Mouse (Mus musculus) CD8-positive naive resting alpha-beta T cell, adult 2 months (primary cell): Measurements from ENCODE around the gene Rpia.

Experiments used
- DNase-seq, 2 experiments: peaks; one replicate each; pipeline ENCODE4 v3.0.0; 2022; ENCODE audit warnings: low read depth in 2 of 2, low spot score in 2 of 2

Gene Rpia

GRCm38 (mm10) chr6:70751898-70752273 lies 40.1 kb downstream of the Rpia start:
- DNase-seq = no peak

DNA sequence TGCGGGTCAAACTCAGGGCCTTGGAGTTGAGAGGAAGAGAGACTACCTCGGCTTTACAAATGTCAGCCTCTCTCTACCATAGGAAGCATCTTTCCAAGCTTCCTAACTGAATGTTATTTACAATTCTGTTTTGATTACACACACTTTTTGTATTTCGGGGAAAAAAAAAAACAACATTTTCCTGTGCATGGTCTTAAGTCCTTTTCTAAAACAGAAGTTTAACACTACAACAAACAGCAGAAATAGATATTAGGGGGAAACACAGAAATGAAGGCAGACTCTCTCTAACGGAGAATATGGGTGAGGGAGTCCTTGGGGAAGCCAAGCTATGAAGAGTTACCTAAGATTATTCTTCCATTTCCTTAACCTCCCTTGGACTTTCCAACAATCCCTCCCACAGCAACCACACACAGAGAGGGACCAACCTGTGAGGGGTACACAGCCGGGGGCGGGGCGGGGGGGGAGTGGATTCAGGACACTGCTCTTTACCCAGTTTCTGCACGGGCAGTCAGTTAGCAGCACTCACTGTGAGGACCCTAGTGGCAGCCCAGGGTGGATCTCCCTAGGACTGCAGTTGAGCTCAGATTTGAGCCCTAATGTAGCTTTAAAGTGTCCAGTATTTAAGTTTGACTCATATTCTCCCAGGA lies 40.7 kb downstream of the Rpia start:
- DNase-seq = no peak

DNA sequence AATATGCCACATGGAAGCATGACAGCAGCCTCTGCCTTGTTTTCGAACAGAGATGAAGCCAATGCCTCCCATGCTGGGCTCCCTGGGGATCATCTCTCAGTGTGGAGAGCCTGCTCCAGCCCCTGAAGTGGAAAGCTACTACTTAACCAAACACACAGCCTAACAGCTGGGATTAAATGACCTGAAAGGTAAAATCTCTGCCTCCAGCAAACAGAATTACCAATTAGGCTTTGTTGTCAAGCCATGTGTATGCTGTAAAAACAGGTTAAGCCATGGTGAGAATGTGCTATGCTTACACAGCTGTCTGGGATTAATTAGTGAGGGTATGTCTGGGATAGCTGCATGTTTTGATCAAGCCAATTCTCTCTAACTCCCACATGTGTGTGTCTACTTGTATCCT lies 42.3 kb downstream of the Rpia start:
- no peak for DNase-seq

DNA sequence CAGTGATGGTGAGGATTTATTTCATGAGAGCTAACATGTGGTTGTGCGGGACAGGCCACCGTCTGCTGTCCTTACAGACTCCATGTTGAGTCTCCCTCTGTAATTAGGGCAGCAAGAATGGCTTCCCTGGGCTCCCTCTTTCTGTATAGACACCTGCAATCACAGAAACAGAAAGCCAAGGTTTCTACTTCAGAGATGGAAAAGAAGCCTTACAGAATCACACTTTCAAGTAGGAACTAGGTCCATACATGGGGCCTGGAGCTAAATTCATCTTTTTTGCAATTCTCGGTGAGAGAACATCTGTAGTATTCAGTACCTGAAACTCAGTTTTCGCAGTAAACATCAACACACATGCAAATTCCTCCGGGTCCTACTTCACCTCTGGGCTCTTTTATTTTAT lies 44.3 kb downstream of the Rpia start:
- DNase-seq = no peak

DNA sequence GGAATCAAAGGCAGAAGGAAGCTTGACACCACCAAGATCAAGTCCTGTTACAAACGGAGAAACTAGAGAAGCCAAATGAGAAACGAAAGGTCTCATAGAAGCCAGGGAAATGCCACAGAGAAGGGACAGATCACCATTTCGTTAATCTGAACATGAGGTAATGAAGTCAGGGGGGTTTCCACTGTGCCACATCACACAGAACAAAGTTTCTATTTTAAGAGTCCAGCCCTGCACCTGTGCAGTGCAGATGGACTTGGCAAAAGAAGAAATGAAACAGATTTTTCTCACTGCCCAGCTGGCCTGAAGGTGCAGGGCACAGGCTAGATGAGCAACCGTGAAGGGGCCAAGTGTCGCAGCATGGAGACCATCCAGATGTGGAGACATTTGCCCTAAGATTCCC lies 48.1 kb downstream of the Rpia start:
- DNase-seq = no peak

GRCm38 (mm10) chr6:70742833-70743232 lies 49.2 kb downstream of the Rpia start:
- DNase-seq = no peak

DNA sequence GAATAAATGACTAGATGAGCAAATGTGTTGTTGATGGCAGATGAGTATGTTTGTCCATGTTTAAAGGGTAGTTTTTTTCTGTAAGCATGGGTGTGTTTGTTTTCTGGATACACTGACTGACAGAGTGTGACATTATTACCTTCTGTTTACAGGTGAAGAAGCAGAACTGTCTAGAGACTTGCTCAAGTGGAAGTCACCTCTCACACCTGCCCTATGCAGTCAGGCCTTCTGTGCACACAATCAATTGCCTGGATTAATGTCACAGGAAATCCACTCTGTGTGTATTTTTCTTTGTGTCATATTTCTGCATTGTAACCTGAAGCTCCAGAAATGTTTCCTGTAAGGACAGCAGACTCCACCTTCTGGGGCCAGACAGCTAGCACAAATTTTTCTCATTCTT lies 51.5 kb downstream of the Rpia start:
- no peak for DNase-seq

DNA sequence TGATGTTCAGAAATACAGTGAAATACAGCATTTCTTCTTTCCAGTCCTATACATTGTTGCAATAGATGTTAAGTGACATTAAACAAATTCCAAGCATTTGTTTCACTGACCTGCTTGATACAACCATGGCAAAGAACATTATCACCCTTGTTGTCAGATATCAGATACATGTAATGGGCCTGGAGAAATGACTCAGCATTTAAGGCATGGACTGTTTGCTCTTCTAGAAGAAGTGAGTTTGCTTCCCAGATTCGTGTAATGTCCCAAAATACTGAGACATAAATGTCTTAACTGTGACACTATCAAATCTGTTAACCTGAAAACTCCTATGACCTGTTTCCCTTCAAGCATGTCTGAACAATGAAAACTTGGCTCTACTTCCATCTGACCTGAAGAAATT lies 52.6 kb downstream of the Rpia start:
- no peak for DNase-seq

GRCm38 (mm10) chr6:70735528-70735927 lies 56.5 kb downstream of the Rpia start:
- no peak for DNase-seq

DNA sequence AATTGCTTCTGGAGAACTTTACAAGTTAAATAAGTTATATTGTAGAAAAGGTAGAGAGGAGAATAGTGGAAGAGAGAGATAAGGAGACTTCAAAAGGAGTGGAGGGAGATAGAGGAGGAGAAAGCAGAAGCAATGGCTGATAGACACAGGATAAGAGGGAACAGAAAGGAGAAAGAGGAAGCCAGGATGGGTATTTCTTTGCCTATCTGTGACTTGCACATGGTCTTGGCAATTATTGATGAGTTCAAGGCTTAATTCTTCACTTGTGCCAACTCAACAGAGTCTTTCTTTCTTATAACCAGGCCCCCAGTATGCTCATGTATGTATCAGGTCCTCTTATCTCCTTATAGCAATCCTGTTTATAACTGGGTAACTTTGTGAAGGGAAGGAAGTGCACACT lies 61.2 kb downstream of the Rpia start:
- DNase-seq = no peak

- DNase-seq = no peak
Observed at GRCm38 (mm10) chr6:70729125-70729524, 62.9 kb downstream of the Rpia start.

GRCm38 (mm10) chr6:70727094-70727721 lies 64.8 kb downstream of the Rpia start:
- no peak for DNase-seq

DNA sequence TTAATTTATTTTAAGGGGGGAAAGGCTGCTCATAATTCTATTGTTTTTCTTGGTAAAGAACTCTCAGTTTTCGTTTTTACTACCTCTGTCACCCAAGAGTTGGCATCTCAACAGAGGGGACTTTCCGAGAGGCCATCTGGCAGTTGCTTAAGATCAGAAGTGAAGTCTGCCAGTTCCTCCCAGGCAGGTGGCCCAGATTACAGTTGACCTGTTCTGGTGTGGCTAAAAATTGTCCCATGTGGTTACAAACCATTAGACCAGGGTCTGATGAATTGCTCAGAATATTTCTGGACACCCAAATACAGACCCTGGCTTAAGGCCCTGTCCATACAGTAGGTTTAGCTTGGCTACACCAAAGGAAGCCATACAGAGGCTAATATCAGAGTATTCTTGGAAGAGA lies 66.4 kb downstream of the Rpia start:
- DNase-seq = no peak

GRCm38 (mm10) chr6:70724722-70725121 lies 67.3 kb downstream of the Rpia start:
- DNase-seq = no peak

- DNase-seq = no peak
Observed at GRCm38 (mm10) chr6:70722298-70722697, 69.7 kb downstream of the Rpia start.

GRCm38 (mm10) chr6:70718760-70719159 lies 73.3 kb downstream of the Rpia start:
- DNase-seq = no peak

DNA sequence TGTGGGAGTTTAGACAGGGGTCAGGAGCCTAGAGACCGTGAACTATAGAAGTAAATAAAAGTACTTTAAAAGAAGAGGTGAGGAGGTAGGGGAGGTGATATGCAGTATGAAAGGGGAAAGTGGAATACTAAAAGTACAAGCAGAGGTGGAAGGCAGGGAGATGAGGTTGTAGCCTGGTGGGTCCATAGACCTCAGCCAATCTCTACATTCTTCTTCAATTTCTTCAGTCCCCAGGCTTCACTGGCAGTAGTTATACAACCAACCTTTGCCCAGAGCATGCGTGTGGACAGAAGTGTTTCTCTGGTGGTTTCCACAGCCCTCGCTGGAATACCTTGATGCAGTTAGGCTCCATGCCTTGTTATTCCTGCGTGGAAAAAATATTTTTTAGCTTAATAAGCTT lies 73.9 kb downstream of the Rpia start:
- DNase-seq = no peak

- DNase-seq = no peak
Observed at GRCm38 (mm10) chr6:70716701-70717393, 75.2 kb downstream of the Rpia start.
